Mouse (Mus musculus): ENCODE measurements around the gene Ccm2l. TPM values are rescaled to one million over a fixed set of nuclear protein-coding genes. Genes with fewer than 3 reads are reported as not detected.

Ccm2l gene
- polyA plus RNA-seq, 1 experiment from 2014 or later: 0.59 TPM

- H3K27me3 ChIP-seq: peaks cover 75% of the 10 kb centered on the region
- 16% methylated on average over 4 of the region's 4 CpGs for WGBS (ENCODE audit: insufficient replicate concordance)
- H3K4me2 ChIP-seq: no peak overlapping the region
- no peak overlapping the region for H3K9ac ChIP-seq
- no peak overlapping the region for H3K4me3 ChIP-seq (replicated peaks)
- peaks cover 8% of the 10 kb centered on the region; the same call in 1 of the 2 replicates for H3K4me1 ChIP-seq (replicated peaks)
- no peak for ATAC-seq (ENCODE audit: insufficient read depth)
- H3K27ac ChIP-seq (replicated peaks): no peak overlapping the region
- H3K36me3 ChIP-seq (replicated peaks): no peaks in the 10 kb centered on the region
- no peaks in the 10 kb centered on the region for H3K9me3 ChIP-seq (replicated peaks)
These were observed 32.8 kb upstream of the Ccm2l start for GRCm38 (mm10) chr2:153032973-153033372.

GRCm38 (mm10) chr2:153033545-153034230 is 32.1 kb upstream of the Ccm2l start:
- WGBS (ENCODE audit: insufficient replicate concordance): 49% methylated on average over 5 of the region's 5 CpGs
- ATAC-seq (ENCODE audit: insufficient read depth): no peak
- Histone ChIP-seq H3K27ac (replicated peaks) (no peak overlapping the region), H3K36me3 (replicated peaks) (no peaks in the 10 kb centered on the region), H3K27me3 (peaks cover 74% of the 10 kb centered on the region), H3K9me3 (replicated peaks) (no peaks in the 10 kb centered on the region), H3K4me3 (replicated peaks) (no peak overlapping the region), H3K4me1 (replicated peaks) (peaks cover 8% of the 10 kb centered on the region; the same call in 1 of the 2 replicates), H3K9ac (no peak overlapping the region), H3K4me2 (no peak overlapping the region)

GRCm38 (mm10) chr2:153036690-153037089 is 29.1 kb upstream of the Ccm2l start:
- no peaks in the 10 kb centered on the region for H3K36me3 ChIP-seq (replicated peaks)

DNA sequence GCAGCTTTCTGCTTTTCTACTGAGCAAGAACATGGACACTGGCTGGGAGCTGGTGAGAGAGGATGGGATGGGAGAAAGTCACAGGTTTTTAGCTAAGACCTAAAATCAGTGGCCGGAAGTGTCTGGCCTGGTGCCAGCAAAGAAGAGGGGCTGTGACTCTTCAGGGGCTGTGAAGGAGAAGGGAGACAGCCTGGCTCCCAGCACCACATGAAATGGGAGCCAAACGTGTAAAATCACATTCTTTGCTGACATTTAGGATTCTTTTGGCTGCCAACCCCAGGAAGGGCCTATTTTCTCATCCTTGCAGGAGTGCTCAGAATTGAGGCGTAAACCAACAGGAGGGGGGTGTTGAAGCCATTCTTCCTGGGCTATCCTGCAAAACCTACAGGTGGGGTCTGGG is 21.9 kb upstream of the Ccm2l start:
- no peak overlapping the region for H3K9ac ChIP-seq
- no peaks in the 10 kb centered on the region; the same call in none of the 2 replicates for H3K27me3 ChIP-seq
- H3K4me3 ChIP-seq (replicated peaks): no peak overlapping the region
- H3K36me3 ChIP-seq (replicated peaks): no peaks in the 10 kb centered on the region
- no peak overlapping the region for H3K4me2 ChIP-seq
- no peak for ATAC-seq (ENCODE audit: insufficient read depth)
- WGBS (ENCODE audit: insufficient replicate concordance): 49% methylated on average over 3 of the region's 3 CpGs
- H3K4me1 ChIP-seq (replicated peaks): no peaks in the 10 kb centered on the region
- no peaks in the 10 kb centered on the region for H3K9me3 ChIP-seq (replicated peaks)
- no peak overlapping the region for H3K27ac ChIP-seq (replicated peaks)

More at GRCm38 (mm10) chr2:153036690-153037089, 29.1 kb upstream of the Ccm2l start:
- Histone ChIP-seq H3K27me3 (peaks cover 44% of the 10 kb centered on the region), H3K27ac (replicated peaks) (no peak overlapping the region), H3K4me2 (no peak overlapping the region), H3K9ac (no peak overlapping the region), H3K4me1 (replicated peaks) (peaks cover 6% of the 10 kb centered on the region; the same call in 1 of the 2 replicates), H3K4me3 (replicated peaks) (no peak overlapping the region), H3K9me3 (replicated peaks) (no peaks in the 10 kb centered on the region)
- no peak for ATAC-seq (ENCODE audit: insufficient read depth)
- 5% methylated on average over 2 of the region's 2 CpGs for WGBS (ENCODE audit: insufficient replicate concordance)

GRCm38 (mm10) chr2:153045884-153046299 is 19.9 kb upstream of the Ccm2l start:
- 7% methylated on average over 8 of the region's 8 CpGs for WGBS (ENCODE audit: insufficient replicate concordance)
- H3K9me3 ChIP-seq (replicated peaks): no peaks in the 10 kb centered on the region
- no peak overlapping the region for H3K4me2 ChIP-seq
- no peak for ATAC-seq (ENCODE audit: insufficient read depth)
- no peaks in the 10 kb centered on the region for H3K4me1 ChIP-seq (replicated peaks)
- H3K4me3 ChIP-seq (replicated peaks): no peak overlapping the region
- H3K9ac ChIP-seq: no peak overlapping the region
- H3K36me3 ChIP-seq (replicated peaks): no peaks in the 10 kb centered on the region
- no peak overlapping the region for H3K27ac ChIP-seq (replicated peaks)
- no peaks in the 10 kb centered on the region; the same call in 1 of the 2 replicates for H3K27me3 ChIP-seq

- Histone ChIP-seq H3K4me1 (replicated peaks) (no peaks in the 10 kb centered on the region), H3K4me2 (no peak overlapping the region), H3K27ac (replicated peaks) (no peak overlapping the region), H3K9ac (no peak overlapping the region), H3K36me3 (replicated peaks) (no peaks in the 10 kb centered on the region), H3K27me3 (peaks cover 15% of the 10 kb centered on the region), H3K4me3 (replicated peaks) (no peak overlapping the region), H3K9me3 (replicated peaks) (no peaks in the 10 kb centered on the region)
- WGBS (ENCODE audit: insufficient replicate concordance): 36% methylated on average over 17 of the region's 17 CpGs
- ATAC-seq (ENCODE audit: insufficient read depth): no peak
These were observed 17.8 kb upstream of the Ccm2l start for GRCm38 (mm10) chr2:153047828-153048465.

GRCm38 (mm10) chr2:153049288-153049996 is 16.3 kb upstream of the Ccm2l start:
- no peak for ATAC-seq (ENCODE audit: insufficient read depth)
- 46% methylated on average over 9 of the region's 9 CpGs for WGBS (ENCODE audit: insufficient replicate concordance)
- no peak overlapping the region for H3K27ac ChIP-seq (replicated peaks)

GRCm38 (mm10) chr2:153049997-153050358 is 15.8 kb upstream of the Ccm2l start:
- 66% methylated on average over 4 of the region's 4 CpGs for WGBS (ENCODE audit: insufficient replicate concordance)
- no peak overlapping the region for H3K4me3 ChIP-seq (replicated peaks)
- H3K4me2 ChIP-seq: no peak overlapping the region
- H3K27ac ChIP-seq (replicated peaks): no peak overlapping the region
- H3K9me3 ChIP-seq (replicated peaks): no peaks in the 10 kb centered on the region
- no peak for ATAC-seq (ENCODE audit: insufficient read depth)
- H3K9ac ChIP-seq: no peak overlapping the region
- no peaks in the 10 kb centered on the region for H3K36me3 ChIP-seq (replicated peaks)
- H3K27me3 ChIP-seq: peaks cover 28% of the 10 kb centered on the region
- no peaks in the 10 kb centered on the region for H3K4me1 ChIP-seq (replicated peaks)

More at GRCm38 (mm10) chr2:153049288-153049996, 16.3 kb upstream of the Ccm2l start:
- Histone ChIP-seq H3K9ac (no peak overlapping the region), H3K4me3 (replicated peaks) (no peak overlapping the region), H3K36me3 (replicated peaks) (no peaks in the 10 kb centered on the region), H3K4me2 (no peak overlapping the region), H3K9me3 (replicated peaks) (no peaks in the 10 kb centered on the region), H3K4me1 (replicated peaks) (no peaks in the 10 kb centered on the region), H3K27me3 (peaks cover 27% of the 10 kb centered on the region)

DNA sequence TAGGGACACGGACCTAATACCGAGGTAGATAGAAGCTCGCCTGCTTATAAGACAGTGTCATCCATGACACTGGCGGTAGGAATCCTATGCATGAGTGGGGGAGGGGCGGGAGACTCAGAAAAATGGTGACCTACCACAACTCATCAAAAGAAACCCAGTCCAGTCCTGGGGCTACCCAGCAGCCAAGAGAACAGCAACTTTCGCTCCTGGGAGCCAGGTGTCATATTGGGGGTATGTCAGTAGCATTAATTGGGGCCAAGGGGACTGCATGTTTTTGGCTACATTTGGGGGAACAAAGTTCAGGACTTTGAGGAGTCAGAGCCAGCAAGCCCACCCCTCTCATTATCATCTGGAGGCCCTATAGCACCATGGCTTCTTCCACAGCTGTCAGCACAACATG is 14.7 kb upstream of the Ccm2l start:
- no peak overlapping the region for H3K4me3 ChIP-seq (replicated peaks)
- no peak for ATAC-seq (ENCODE audit: insufficient read depth)
- no peaks in the 10 kb centered on the region for H3K36me3 ChIP-seq (replicated peaks)
- no peaks in the 10 kb centered on the region for H3K9me3 ChIP-seq (replicated peaks)
- no peak overlapping the region for H3K4me2 ChIP-seq
- no peaks in the 10 kb centered on the region for H3K4me1 ChIP-seq (replicated peaks)
- peaks cover 28% of the 10 kb centered on the region for H3K27me3 ChIP-seq
- H3K9ac ChIP-seq: no peak overlapping the region
- 65% methylated on average over 6 of the region's 6 CpGs for WGBS (ENCODE audit: insufficient replicate concordance)
- no peak overlapping the region for H3K27ac ChIP-seq (replicated peaks)

DNA sequence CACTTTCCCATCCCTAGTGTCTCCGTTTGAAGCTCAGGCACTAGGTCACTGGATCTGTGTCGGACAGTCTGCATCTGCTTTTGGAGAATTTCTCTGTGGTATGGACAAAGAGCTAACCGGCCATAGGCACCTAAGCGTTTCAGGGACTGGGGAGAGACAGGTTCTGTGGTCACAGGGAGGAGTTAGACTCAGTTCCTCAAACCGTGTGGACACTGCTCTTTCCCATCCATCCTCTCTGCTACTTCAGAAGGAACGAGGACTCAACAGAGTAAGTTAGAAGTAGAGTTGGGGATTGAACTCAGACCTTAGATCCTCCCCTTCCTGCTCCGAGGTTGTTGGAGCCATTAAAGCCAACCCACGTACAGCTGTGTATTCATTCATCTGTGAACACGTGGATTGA is 14.2 kb upstream of the Ccm2l start:
- H3K4me1 ChIP-seq (replicated peaks): no peaks in the 10 kb centered on the region
- H3K36me3 ChIP-seq (replicated peaks): no peaks in the 10 kb centered on the region
- H3K27ac ChIP-seq (replicated peaks): no peak overlapping the region
- H3K9me3 ChIP-seq (replicated peaks): no peaks in the 10 kb centered on the region
- H3K27me3 ChIP-seq: peaks cover 28% of the 10 kb centered on the region
- no peak overlapping the region for H3K4me3 ChIP-seq (replicated peaks)
- H3K9ac ChIP-seq: no peak overlapping the region
- no peak overlapping the region for H3K4me2 ChIP-seq
- no peak for ATAC-seq (ENCODE audit: insufficient read depth)
- 28% methylated on average over 9 of the region's 9 CpGs for WGBS (ENCODE audit: insufficient replicate concordance)

GRCm38 (mm10) chr2:153052700-153053351 is 12.9 kb upstream of the Ccm2l start:
- Histone ChIP-seq H3K4me2 (peak overlapping the region; percentile 18; the same call in 1 of the 2 replicates), H3K27me3 (peaks cover 28% of the 10 kb centered on the region), H3K9me3 (replicated peaks) (no peaks in the 10 kb centered on the region), H3K4me3 (replicated peaks) (no peak overlapping the region), H3K36me3 (replicated peaks) (no peaks in the 10 kb centered on the region), H3K27ac (replicated peaks) (no peak overlapping the region), H3K4me1 (replicated peaks) (no peaks in the 10 kb centered on the region), H3K9ac (no peak overlapping the region)
- WGBS (ENCODE audit: insufficient replicate concordance): 6% methylated on average over 30 of the region's 30 CpGs
- no peak for ATAC-seq (ENCODE audit: insufficient read depth)

Measured in liver, embryonic 15.5 days (tissue).